Mouse (Mus musculus) cerebellum, adult 2 months (tissue): ENCODE measurements around the gene Mon2. TPM values are rescaled to one million over a fixed set of nuclear protein-coding genes. Genes with fewer than 3 reads are reported as not detected.

Experiments used
- DNase-seq, 2 experiments: peaks; one replicate each; pipeline ENCODE4 v3.0.0; 2021
- H3K27ac ChIP-seq: fragments of 200-500 bp; 2 replicates; pipeline ENCODE4 v1.5.1; 2012; ENCODE audit warnings: low read length, control low read depth, inconsistent platforms; ENCODE audit not compliant: insufficient read depth
- H3K27me3 ChIP-seq: fragments of 200-500 bp; 2 replicates; pipeline ENCODE4 v1.6.1; 2012; ENCODE audit warnings: inconsistent platforms, mild to moderate bottlenecking, low read length, moderate library complexity; ENCODE audit not compliant: control insufficient read depth, insufficient read depth
- H3K4me1 ChIP-seq: fragments of 200-500 bp; 2 replicates; pipeline ENCODE4 v1.6.1; 2011; ENCODE audit warnings: low read length; ENCODE audit not compliant: control insufficient read depth, insufficient read depth
- H3K4me3 ChIP-seq: fragments of 200-500 bp; replicated peaks from 2 replicates; pipeline ENCODE3; 2011; ENCODE audit warnings: mild to moderate bottlenecking, low read depth, low read length, control low read depth; ENCODE audit not compliant: insufficient read depth
- CTCF ChIP-seq: fragments of 200-500 bp; IDR thresholded peaks from 2 replicates; pipeline ENCODE4 v1.5.1; 2011; ENCODE audit warnings: low read depth, mild to moderate bottlenecking, control low read depth, low read length, moderate library complexity, borderline replicate concordance; ENCODE audit not compliant: insufficient read depth
- POLR2A ChIP-seq: fragments of 200-500 bp; IDR thresholded peaks from 2 replicates; pipeline ENCODE4 v1.6.1; 2011; ENCODE audit warnings: low read length, control low read depth, borderline replicate concordance; ENCODE audit not compliant: insufficient read depth
- WGBS: fragments of 180-500 bp; shearing (Covaris S2); methylation state at CpG from one replicate; pipeline ENCODE4 v1.1.7; 2018; 5-methylcytosine and 5-hydroxymethylcytosine counted together
- polyA plus RNA-seq: library from polyadenylated mRNA; depleted of rRNA; stranded (reverse); fragments of >200 nt; gene quantifications from 2 replicates; pipeline ENCODE4 v1.2.3, GENCODE M21; 2012

The Mon2 gene
- polyA plus RNA-seq, 1 experiment, result 67.2 TPM

GRCm38 (mm10) chr10:123056463-123056862, 19.8 kb downstream of the Mon2 start:
- 73% methylated on average over 10 of the region's 10 CpGs for WGBS
- DNase-seq, result no peak
- no peak overlapping the region for H3K4me3 ChIP-seq
- no peak for TF ChIP-seq CTCF
- TF ChIP-seq POLR2A, result no peak
- H3K4me1 ChIP-seq, result peaks cover 13% of the 10 kb centered on the region
- no peak overlapping the region for H3K27ac ChIP-seq
- no peaks in the 10 kb centered on the region for H3K27me3 ChIP-seq

DNA sequence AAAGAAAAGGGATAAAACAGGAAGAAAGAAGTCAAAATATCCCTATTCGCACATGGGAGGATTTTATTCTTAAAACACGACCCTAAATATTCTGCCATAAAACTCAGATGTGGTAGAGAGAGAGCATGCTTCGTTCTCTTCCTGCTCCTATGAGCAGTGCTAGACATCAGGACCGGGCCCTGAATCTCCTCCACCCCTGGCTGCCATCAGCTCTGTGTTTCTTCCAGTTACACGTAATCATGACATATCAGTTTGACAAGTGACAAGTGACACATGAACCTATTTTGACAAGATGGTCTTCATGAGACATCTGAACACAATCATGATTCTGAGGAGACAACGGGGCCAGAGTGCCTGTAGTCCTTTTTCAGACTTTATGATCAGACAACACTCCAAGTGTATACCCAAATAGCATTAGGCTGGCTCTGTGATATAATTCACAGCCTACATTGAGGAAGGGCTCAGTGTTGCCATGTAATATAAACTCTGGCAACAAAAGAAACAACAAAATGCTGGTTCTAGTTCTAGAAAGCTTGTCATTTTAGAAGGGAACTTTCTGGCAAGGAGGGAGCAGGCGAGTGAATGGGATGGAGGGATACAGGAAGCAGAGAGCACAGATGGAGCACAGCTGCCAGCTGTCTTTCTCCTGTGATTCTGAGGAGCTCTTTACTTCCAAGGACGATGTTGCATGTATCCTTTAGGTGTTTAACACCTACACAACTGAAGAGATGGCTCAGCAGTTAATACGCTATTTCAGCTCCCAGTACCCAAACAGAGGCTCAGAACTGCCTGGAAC, 20.9 kb downstream of the Mon2 start:
- 77% methylated on average over 9 of the region's 9 CpGs for WGBS
- H3K4me1 ChIP-seq, result peaks cover 8% of the 10 kb centered on the region
- TF ChIP-seq POLR2A (no peak), CTCF (no peak)
- DNase-seq, result no peak
- H3K27ac ChIP-seq, result no peak overlapping the region
- no peaks in the 10 kb centered on the region for H3K27me3 ChIP-seq
- no peak overlapping the region for H3K4me3 ChIP-seq

DNA sequence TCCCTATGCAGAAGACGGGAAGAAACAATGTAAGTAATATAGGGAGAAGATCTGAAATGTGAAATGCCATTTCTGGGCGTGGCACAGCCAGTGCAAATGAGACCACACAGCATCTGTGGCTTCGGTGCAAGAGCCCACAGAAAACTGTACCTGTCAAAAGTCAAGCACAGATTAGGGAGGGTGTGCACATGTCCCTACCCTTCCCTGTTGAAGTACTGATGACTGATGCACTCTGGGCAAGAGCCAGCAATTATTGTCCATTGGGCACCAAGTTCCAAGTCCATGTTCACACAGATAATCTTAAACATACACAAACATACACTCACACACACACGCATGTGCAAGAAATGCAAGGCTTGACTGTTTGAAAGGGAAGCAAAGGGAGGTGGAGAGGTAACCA, 22.7 kb downstream of the Mon2 start:
- no peak for DNase-seq
- Histone ChIP-seq H3K27me3 (no peaks in the 10 kb centered on the region), H3K4me3 (no peak overlapping the region), H3K4me1 (peaks cover 8% of the 10 kb centered on the region), H3K27ac (no peak overlapping the region)
- 75% methylated on average over 4 of the region's 4 CpGs for WGBS
- TF ChIP-seq POLR2A (no peak), CTCF (no peak)

- 74% methylated on average over 7 of the region's 7 CpGs for WGBS
- TF ChIP-seq CTCF (no peak), POLR2A (no peak)
- H3K4me1 ChIP-seq, result peaks cover 8% of the 10 kb centered on the region
- H3K27ac ChIP-seq, result no peak overlapping the region
- H3K27me3 ChIP-seq, result no peaks in the 10 kb centered on the region
- no peak for DNase-seq
- no peak overlapping the region for H3K4me3 ChIP-seq
These were observed 24.3 kb downstream of the Mon2 start for GRCm38 (mm10) chr10:123052021-123052420.

DNA sequence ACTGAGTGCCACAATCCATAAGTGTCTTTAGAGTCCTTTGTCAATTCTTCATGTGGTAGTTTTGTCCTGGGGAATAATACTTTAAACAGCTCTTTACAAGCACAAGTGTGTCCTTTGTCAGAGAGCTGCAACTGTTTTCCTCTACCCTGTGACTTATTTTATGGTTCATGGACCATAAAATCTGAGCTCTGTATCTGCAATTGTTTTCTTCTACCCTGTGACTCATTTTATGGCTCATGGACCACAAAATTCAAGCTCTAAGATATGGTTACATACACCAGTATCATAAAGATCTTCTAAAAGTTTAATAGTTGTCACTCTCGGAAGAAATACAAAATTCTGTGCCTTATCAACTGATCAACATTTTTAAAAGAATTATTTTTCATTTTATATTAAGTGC, 27.6 kb downstream of the Mon2 start:
- no peak overlapping the region for H3K27ac ChIP-seq
- WGBS, result 98% methylated on average over 1 of the region's 1 CpGs
- TF ChIP-seq POLR2A (no peak), CTCF (no peak)
- no peak overlapping the region for H3K4me3 ChIP-seq
- peaks cover 2% of the 10 kb centered on the region; the same call in 1 of the 2 replicates for H3K4me1 ChIP-seq
- no peaks in the 10 kb centered on the region for H3K27me3 ChIP-seq
- DNase-seq, result no peak

- no peak for DNase-seq
- Histone ChIP-seq H3K27ac (no peak overlapping the region), H3K4me1 (no peaks in the 10 kb centered on the region), H3K4me3 (no peak overlapping the region), H3K27me3 (no peaks in the 10 kb centered on the region)
- TF ChIP-seq CTCF (no peak), POLR2A (no peak)
- WGBS, result 64% methylated on average over 2 of the region's 2 CpGs
These were observed 36.4 kb downstream of the Mon2 start for GRCm38 (mm10) chr10:123039936-123040335.

DNA sequence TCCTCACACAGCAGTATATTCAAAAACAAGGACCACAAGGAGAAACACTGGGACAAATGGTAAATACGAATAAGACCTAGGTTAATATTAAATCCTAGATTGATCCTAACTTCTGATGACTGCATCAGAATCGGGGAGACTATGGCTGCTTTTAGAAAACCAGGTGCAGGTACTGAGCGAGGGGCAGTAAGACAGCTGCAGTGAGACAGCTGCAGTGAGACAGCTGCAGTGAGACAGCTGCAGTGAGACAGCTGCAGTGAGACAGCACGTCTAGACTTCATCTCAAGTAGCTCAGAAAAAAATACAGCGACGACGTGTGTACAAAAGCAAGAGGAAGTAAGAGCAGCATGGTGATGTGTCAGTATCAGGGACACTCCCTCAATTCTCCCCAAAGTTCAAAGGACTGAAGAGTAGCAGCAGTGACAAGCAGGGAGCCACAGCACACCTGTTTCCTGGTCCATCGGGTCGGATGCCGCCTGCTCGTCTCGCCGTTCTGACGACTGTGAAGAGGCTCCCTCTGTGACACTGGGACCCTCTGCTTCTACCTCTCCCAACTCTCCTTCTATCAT, 44.1 kb downstream of the Mon2 start:
- Histone ChIP-seq H3K4me1 (no peaks in the 10 kb centered on the region), H3K4me3 (no peak overlapping the region), H3K27me3 (no peaks in the 10 kb centered on the region), H3K27ac (no peak overlapping the region)
- TF ChIP-seq POLR2A, result no peak
- 87% methylated on average over 14 of the region's 14 CpGs for WGBS
- DNase-seq, result no peak

DNA sequence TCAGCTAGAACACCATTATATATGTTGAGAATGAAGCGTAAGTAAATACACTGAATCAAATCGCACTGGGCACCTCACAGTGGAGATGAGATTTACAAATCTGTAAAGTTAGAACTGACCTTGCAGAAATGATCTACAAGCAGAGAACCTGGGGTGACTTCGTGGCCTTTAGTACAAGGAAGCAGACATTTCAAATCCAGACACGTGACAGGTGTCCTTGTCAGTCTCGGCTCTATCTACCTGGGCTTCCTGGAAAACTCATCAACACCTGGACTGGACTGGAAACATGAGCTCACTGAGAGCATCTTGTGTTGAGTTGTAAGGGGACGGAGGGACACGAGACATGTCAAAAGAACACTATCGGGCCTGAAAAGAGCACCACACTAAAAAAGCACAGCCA, 44.9 kb downstream of the Mon2 start:
- H3K4me1 ChIP-seq, result no peaks in the 10 kb centered on the region
- H3K27me3 ChIP-seq, result no peaks in the 10 kb centered on the region
- TF ChIP-seq POLR2A (no peak), CTCF (no peak)
- no peak overlapping the region for H3K4me3 ChIP-seq
- WGBS, result 94% methylated on average over 8 of the region's 8 CpGs
- H3K27ac ChIP-seq, result no peak overlapping the region
- no peak for DNase-seq
